Mouse (Mus musculus) liver, embryonic 16.5 days (tissue): Measurements from ENCODE around the gene Top1. TPM values are rescaled to one million over a fixed set of nuclear protein-coding genes. Genes with fewer than 3 reads are reported as not detected.

Source experiments
- ATAC-seq: fragments of 200-750 bp; cut with Nextera tagmentation; 2 replicates; pipeline ENCODE4 v1.8.0; 2017; ENCODE audit warnings: low read depth, mild to moderate bottlenecking, moderate number of reproducible peaks, moderate library complexity
- H3K27ac ChIP-seq: fragments of 300-500 bp; sonication (generic); 2 replicates; pipeline ENCODE4 v1.5.1; 2014; ENCODE audit warnings: mild to moderate bottlenecking, low read length
- H3K27me3 ChIP-seq: fragments of 300-500 bp; sonication (generic); 2 replicates; pipeline ENCODE4 v1.6.1; 2014; ENCODE audit warnings: low read depth, low read length, mixed read lengths; ENCODE audit not compliant: control insufficient read depth, insufficient read depth
- H3K36me3 ChIP-seq: fragments of 300-500 bp; sonication (generic); 2 replicates; pipeline ENCODE4 v1.6.1; 2014; ENCODE audit warnings: mild to moderate bottlenecking; ENCODE audit not compliant: control insufficient read depth, insufficient read depth
- H3K4me1 ChIP-seq: fragments of 300-500 bp; sonication (generic); 2 replicates; pipeline ENCODE4 v1.6.1; 2014; ENCODE audit warnings: low read depth, low read length, mixed read lengths; ENCODE audit not compliant: control insufficient read depth
- H3K4me2 ChIP-seq: fragments of 300-500 bp; sonication (generic); 2 replicates; pipeline ENCODE4 v1.6.1; 2014; ENCODE audit warnings: low read depth, low read length, mixed read lengths
- H3K4me3 ChIP-seq: fragments of 300-500 bp; sonication (generic); 2 replicates; pipeline ENCODE4 v1.5.1; 2014; ENCODE audit warnings: low read depth, mild to moderate bottlenecking, low read length
- H3K9ac ChIP-seq: fragments of 300-500 bp; sonication (generic); 2 replicates; pipeline ENCODE4 v1.6.1; 2014; ENCODE audit warnings: low read depth, low read length
- H3K9me3 ChIP-seq: fragments of 300-500 bp; sonication (generic); replicated peaks from 2 replicates; pipeline ENCODE4 v1.6.1; 2016; ENCODE audit warnings: low read length; ENCODE audit not compliant: control insufficient read depth
- WGBS: fragments of 180-500 bp; shearing (Covaris S2); extraction: QIAGEN DNeasy Blood & Tissue Kit; methylation state at CpG from one replicate; pipeline ENCODE4 v1.1.7; 2014; ENCODE audit not compliant: insufficient replicate concordance; 5-methylcytosine and 5-hydroxymethylcytosine counted together
- microRNA-seq: library from miRNA; unstranded; fragments of <30 nt; microRNA quantifications from one replicate; pipeline ENCODE4, GENCODE M21; 2016
- polyA plus RNA-seq: library from polyadenylated mRNA; unstranded; fragments of >200 nt; fragmentation: Nextera tagmentation; extraction: Ambion mirVana; gene quantifications from 2 replicates; pipeline ENCODE4 v1.2.1, GENCODE M21; 2015

The Top1 gene
- polyA plus RNA-seq, 1 experiment from 2014 or later: 55.7 TPM

DNA sequence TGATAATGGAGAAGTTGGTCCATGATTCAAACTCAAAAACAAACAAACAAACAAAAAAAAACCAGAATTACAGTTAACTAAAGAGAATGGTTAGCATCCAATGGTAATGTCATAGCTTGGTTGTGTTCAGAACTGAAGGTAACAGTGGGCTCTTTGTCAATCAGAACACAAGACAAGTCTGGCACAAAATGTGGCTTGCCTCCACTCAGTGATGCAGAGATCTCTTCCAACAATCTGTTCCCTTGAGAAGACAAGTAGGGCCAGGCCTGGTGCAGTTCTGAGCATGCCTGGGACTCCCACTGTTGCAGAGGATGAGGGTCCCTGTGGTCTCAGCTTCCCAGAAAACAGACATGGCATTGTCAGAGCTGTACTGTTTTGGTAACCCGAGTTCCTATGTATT, 125.2 kb downstream of the Top1 start:
- H3K27me3 ChIP-seq: no peaks in the 10 kb centered on the region
- no peaks in the 10 kb centered on the region for H3K9me3 ChIP-seq
- no peak overlapping the region for H3K4me2 ChIP-seq
- no peaks in the 10 kb centered on the region for H3K36me3 ChIP-seq
- no peak overlapping the region for H3K9ac ChIP-seq
- 55% methylated on average over 1 of the region's 1 CpGs for WGBS
- ATAC-seq: no peak
- H3K27ac ChIP-seq: no peak overlapping the region
- no peaks in the 10 kb centered on the region for H3K4me1 ChIP-seq
- H3K4me3 ChIP-seq: no peak overlapping the region

DNA sequence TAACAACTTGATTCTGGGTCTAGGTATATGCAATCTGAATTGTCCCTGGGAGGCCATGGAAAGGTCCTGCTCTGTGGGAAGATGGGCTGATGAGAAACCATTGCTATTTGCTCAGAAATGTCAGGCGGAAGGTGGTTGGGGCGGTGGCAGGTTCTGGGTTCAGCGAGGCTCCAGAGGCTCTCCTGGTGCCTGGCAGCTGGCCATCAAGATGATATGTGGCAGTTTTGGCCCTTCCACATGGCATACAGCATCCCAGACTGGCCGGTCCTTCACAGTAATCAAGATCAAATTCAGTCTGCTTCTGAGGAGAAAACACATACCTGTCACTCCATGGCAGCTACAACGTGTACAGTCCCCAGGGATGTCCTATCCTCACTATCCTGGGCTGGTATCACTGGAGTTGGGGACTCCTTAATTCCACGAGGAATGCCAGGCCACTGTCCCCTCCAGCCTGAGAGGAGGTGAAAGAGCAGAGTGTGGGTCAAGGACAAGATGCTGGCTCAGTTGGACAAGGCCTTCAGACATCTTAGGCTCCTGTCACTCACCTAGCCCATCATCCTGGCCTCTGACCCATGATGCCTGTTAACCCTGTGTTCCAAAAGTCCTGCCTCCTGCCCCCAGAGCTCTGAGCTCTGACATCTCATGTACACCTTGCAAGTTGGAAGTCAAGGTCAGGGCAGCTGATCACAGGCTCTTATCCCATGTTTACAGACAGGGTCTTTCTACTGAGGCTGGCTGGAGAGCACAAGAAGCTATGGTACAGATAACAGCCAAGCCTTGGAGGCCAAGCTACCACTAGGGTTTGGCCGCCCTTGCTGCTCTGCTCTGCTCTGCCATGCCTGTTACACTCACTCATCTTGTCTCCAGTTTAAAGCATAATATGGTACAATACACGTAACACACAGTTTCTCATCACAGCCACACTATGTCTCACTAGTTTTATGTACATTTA, 125.9 kb downstream of the Top1 start:
- Histone ChIP-seq H3K4me2 (no peak overlapping the region), H3K27me3 (no peaks in the 10 kb centered on the region), H3K4me3 (no peak overlapping the region), H3K9ac (no peak overlapping the region), H3K27ac (no peak overlapping the region), H3K9me3 (no peaks in the 10 kb centered on the region), H3K4me1 (no peaks in the 10 kb centered on the region), H3K36me3 (no peaks in the 10 kb centered on the region)
- WGBS: 66% methylated on average over 8 of the region's 8 CpGs
- no peak for ATAC-seq

Small RNA genes lying within 50 kb of the gene (microRNA-seq; reads per million reads assigned to microRNA genes)
- not detected for gene Gm23968

Other genes starting within 250 kb of the Top1 start
- gene Plcg1, start 85.4 kb downstream of the Top1 start, polyA plus RNA-seq: 4.4 and 5.5 TPM in 2 replicates
- gene Zhx3, start 227.1 kb downstream of the Top1 start, polyA plus RNA-seq: 2.5 and 3.2 TPM in 2 replicates
- 0.52 and 0.65 TPM in 2 replicates for gene Lpin3, start 234.8 kb downstream of the Top1 start, polyA plus RNA-seq